Mouse (Mus musculus): ENCODE results near the gene Tulp2. TPM values are rescaled to one million over a fixed set of nuclear protein-coding genes. Genes with fewer than 3 reads are reported as not detected.

The Tulp2 gene
- polyA plus RNA-seq, 1 experiment from 2014 or later, result 1.7 TPM

- no peak overlapping the region for H3K4me2 ChIP-seq (replicated peaks; ENCODE audit: low read depth, low read length)
- H3K27ac ChIP-seq (ENCODE audit: low read length), result no peak overlapping the region
- WGBS, result 88% methylated on average over 9 of the region's 9 CpGs
- H3K27me3 ChIP-seq (ENCODE audit: control insufficient read depth, insufficient read depth, low read length), result no peaks in the 10 kb centered on the region
- peaks cover 6% of the 10 kb centered on the region; the same call in 1 of the 2 replicates for H3K4me1 ChIP-seq (ENCODE audit: control insufficient read depth, insufficient read depth, low read length)
- H3K9me3 ChIP-seq (ENCODE audit: control insufficient read depth, low read depth, low read length), result no peaks in the 10 kb centered on the region
- H3K9ac ChIP-seq (replicated peaks; ENCODE audit: low read depth, low read length), result no peak overlapping the region
- no peak for ATAC-seq (ENCODE audit: insufficient number of reproducible peaks, insufficient read depth, low FRiP score, low read depth)
- H3K36me3 ChIP-seq (ENCODE audit: control insufficient read depth, insufficient read depth, low read length), result no peaks in the 10 kb centered on the region
- H3K4me3 ChIP-seq (ENCODE audit: low read depth, low read length), result no peak overlapping the region
Observed at GRCm38 (mm10) chr7:45565446-45565845, 83.8 kb downstream of the Tulp2 start.

- peak overlapping the region; percentile 66; the same call in 1 of the 2 replicates for H3K27ac ChIP-seq (ENCODE audit: low read length)
- no peaks in the 10 kb centered on the region for H3K9me3 ChIP-seq (ENCODE audit: control insufficient read depth, low read depth, low read length)
- no peak for ATAC-seq (ENCODE audit: insufficient number of reproducible peaks, insufficient read depth, low FRiP score, low read depth)
- no peak overlapping the region for H3K9ac ChIP-seq (replicated peaks; ENCODE audit: low read depth, low read length)
- peak overlapping the region; percentile 34; the same call in 1 of the 2 replicates for H3K4me3 ChIP-seq (ENCODE audit: low read depth, low read length)
- no peaks in the 10 kb centered on the region for H3K36me3 ChIP-seq (ENCODE audit: control insufficient read depth, insufficient read depth, low read length)
- peaks cover 14% of the 10 kb centered on the region for H3K4me1 ChIP-seq (ENCODE audit: control insufficient read depth, insufficient read depth, low read length)
- H3K4me2 ChIP-seq (replicated peaks; ENCODE audit: low read depth, low read length), result peak overlapping the region; percentile 41
- no peaks in the 10 kb centered on the region for H3K27me3 ChIP-seq (ENCODE audit: control insufficient read depth, insufficient read depth, low read length)
- WGBS, result 60% methylated on average over 8 of the region's 8 CpGs
Observed at GRCm38 (mm10) chr7:45567112-45567779, 85.6 kb downstream of the Tulp2 start.

GRCm38 (mm10) chr7:45567780-45568516 is 86.3 kb downstream of the Tulp2 start:
- no peaks in the 10 kb centered on the region for H3K36me3 ChIP-seq (ENCODE audit: control insufficient read depth, insufficient read depth, low read length)
- ATAC-seq (ENCODE audit: insufficient number of reproducible peaks, insufficient read depth, low FRiP score, low read depth), result peak; percentile 97
- peak overlapping the region; percentile 34 for H3K4me3 ChIP-seq (ENCODE audit: low read depth, low read length)
- 0 out of 2 replicates have a peak overlapping the region, but pooled peaks have one; percentile 2 for H3K9ac ChIP-seq (replicated peaks; ENCODE audit: low read depth, low read length)
- H3K4me2 ChIP-seq (replicated peaks; ENCODE audit: low read depth, low read length), result peak overlapping the region; percentile 41
- WGBS, result 2% methylated on average over 24 of the region's 24 CpGs
- no peaks in the 10 kb centered on the region for H3K27me3 ChIP-seq (ENCODE audit: control insufficient read depth, insufficient read depth, low read length)
- peak overlapping the region; percentile 66 for H3K27ac ChIP-seq (ENCODE audit: low read length)
- no peaks in the 10 kb centered on the region for H3K9me3 ChIP-seq (ENCODE audit: control insufficient read depth, low read depth, low read length)
- peaks cover 14% of the 10 kb centered on the region for H3K4me1 ChIP-seq (ENCODE audit: control insufficient read depth, insufficient read depth, low read length)

GRCm38 (mm10) chr7:45568601-45569473 is 87.2 kb downstream of the Tulp2 start:
- Histone ChIP-seq H3K4me3 (ENCODE audit: low read depth, low read length) (peak overlapping the region; percentile 34; the same call in 1 of the 2 replicates), H3K9ac (replicated peaks; ENCODE audit: low read depth, low read length) (no peak overlapping the region), H3K4me2 (replicated peaks; ENCODE audit: low read depth, low read length) (peak overlapping the region; percentile 41), H3K36me3 (ENCODE audit: control insufficient read depth, insufficient read depth, low read length) (no peaks in the 10 kb centered on the region), H3K27me3 (ENCODE audit: control insufficient read depth, insufficient read depth, low read length) (no peaks in the 10 kb centered on the region), H3K9me3 (ENCODE audit: control insufficient read depth, low read depth, low read length) (no peaks in the 10 kb centered on the region), H3K4me1 (ENCODE audit: control insufficient read depth, insufficient read depth, low read length) (peaks cover 14% of the 10 kb centered on the region), H3K27ac (ENCODE audit: low read length) (peak overlapping the region; percentile 87)
- peak; percentile 20 for ATAC-seq (ENCODE audit: insufficient number of reproducible peaks, insufficient read depth, low FRiP score, low read depth)
- WGBS, result 73% methylated on average over 10 of the region's 10 CpGs

- H3K4me3 ChIP-seq (ENCODE audit: low read depth, low read length), result peak within 1 kb of the TSS; percentile 67
- WGBS, result 0% methylated on average over 41 of the region's 42 CpGs
- ATAC-seq (ENCODE audit: insufficient number of reproducible peaks, insufficient read depth, low FRiP score, low read depth), result peak; percentile 56
- H3K27me3 ChIP-seq (ENCODE audit: control insufficient read depth, insufficient read depth, low read length), result no peaks in the 10 kb centered on the region
- H3K4me2 ChIP-seq (replicated peaks; ENCODE audit: low read depth, low read length), result peak within 1 kb of the TSS; percentile 52
- no peaks in the 10 kb centered on the region for H3K36me3 ChIP-seq (ENCODE audit: control insufficient read depth, insufficient read depth, low read length)
- H3K9ac ChIP-seq (replicated peaks; ENCODE audit: low read depth, low read length), result peak within 1 kb of the TSS; percentile 77
- H3K27ac ChIP-seq (ENCODE audit: low read length), result peak within 1 kb of the TSS; percentile 87
- H3K9me3 ChIP-seq (ENCODE audit: control insufficient read depth, low read depth, low read length), result no peaks in the 10 kb centered on the region
- peaks cover 14% of the 10 kb centered on the region for H3K4me1 ChIP-seq (ENCODE audit: control insufficient read depth, insufficient read depth, low read length)
Observed at GRCm38 (mm10) chr7:45570103-45570741, 88.5 kb downstream of the Tulp2 start, which contains the start of gene Bcat2. Bcat2 (plus strand) TSS chr7:45570153.

- Histone ChIP-seq H3K9me3 (ENCODE audit: control insufficient read depth, low read depth, low read length) (no peaks in the 10 kb centered on the region), H3K9ac (replicated peaks; ENCODE audit: low read depth, low read length) (no peak overlapping the region), H3K4me2 (replicated peaks; ENCODE audit: low read depth, low read length) (no peak overlapping the region), H3K27me3 (ENCODE audit: control insufficient read depth, insufficient read depth, low read length) (no peaks in the 10 kb centered on the region), H3K4me1 (ENCODE audit: control insufficient read depth, insufficient read depth, low read length) (peaks cover 14% of the 10 kb centered on the region), H3K27ac (ENCODE audit: low read length) (no peak overlapping the region), H3K36me3 (ENCODE audit: control insufficient read depth, insufficient read depth, low read length) (peaks cover 12% of the 10 kb centered on the region), H3K4me3 (ENCODE audit: low read depth, low read length) (no peak overlapping the region)
- WGBS, result 67% methylated on average over 1 of the region's 1 CpGs
- ATAC-seq (ENCODE audit: insufficient number of reproducible peaks, insufficient read depth, low FRiP score, low read depth), result no peak
Observed at GRCm38 (mm10) chr7:45571966-45572365, 90.3 kb downstream of the Tulp2 start.
